8 mouse cellular contexts compared by ENCODE assay signal in the genomic region with DNA sequence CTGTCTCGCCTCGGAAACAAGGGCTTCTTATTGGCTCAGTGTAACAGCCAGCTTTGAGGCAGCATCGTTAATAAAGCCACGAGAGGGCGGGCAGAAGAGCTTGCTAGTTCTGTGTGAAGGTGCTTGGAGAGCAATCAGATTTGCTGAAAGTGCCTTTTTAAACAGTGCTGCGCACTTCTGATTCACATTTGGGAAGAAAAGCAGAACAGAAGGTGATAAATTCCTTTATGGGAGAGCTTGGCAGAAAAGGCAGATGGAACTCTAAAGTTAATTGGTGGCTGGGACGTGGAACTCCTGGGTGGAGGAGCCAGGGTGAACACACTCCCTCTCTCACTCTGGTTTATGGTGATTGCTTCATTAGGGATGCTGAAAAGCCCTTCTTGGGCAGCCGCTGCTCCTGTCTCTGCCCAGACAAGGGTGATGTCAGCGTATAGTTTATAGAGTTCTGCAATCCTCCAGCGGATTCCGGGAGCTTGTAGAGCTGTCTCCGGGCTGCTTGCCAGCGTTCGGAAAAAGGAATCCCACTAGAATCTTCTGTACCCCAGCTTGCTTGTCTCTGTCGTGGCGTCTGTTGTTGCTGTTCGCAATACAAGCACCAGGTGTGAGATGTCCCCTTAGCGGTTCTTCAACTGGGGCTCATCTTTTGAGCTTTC.
A peak's percentile ranks its signal among the peaks of the same experiment; 100 is the strongest.
DNase-seq lines count a peak whose midpoint lies in the region; ATAC-seq and TF ChIP-seq lines count a peak whose summit lies in the region.

No protein-coding gene starts in this region.

- H3K79me2 ChIP-seq in myocyte (ENCODE audit: control insufficient read depth, insufficient read depth): no peaks in the 10 kb centered on the region

- peak; percentile 7; the same call in 1 of the 2 replicates for TF ChIP-seq CTCF in left cerebral cortex, adult 2 months (IDR thresholded peaks at IDR 0.05)

- no peak overlapping the region for H3ac ChIP-seq in myocyte (ENCODE audit: control insufficient read depth, insufficient read length)

- intact Hi-C loops in heart, postnatal 25 days (cut with DNase I): loop anchor here (5.0 kb wide), 1 partner anchor 507 kb away; no protein-coding TSS in a partner anchor
- intact Hi-C loops in left cerebral cortex, adult 2 months (cut with DNase I): no loop called here

- no peaks in the 10 kb centered on the region for H3K9me3 ChIP-seq in kidney, embryonic 14.5 days (ENCODE audit: control insufficient read depth, low read length)
- H3K9me3 ChIP-seq in forebrain, embryonic 16.5 days (ENCODE audit: control insufficient read depth, low read length): no peaks in the 10 kb centered on the region

- peaks cover 4% of the 10 kb centered on the region; the same call in 1 of the 2 replicates for H3K4me1 ChIP-seq in kidney, embryonic 14.5 days (ENCODE audit: control insufficient read depth, insufficient read depth, low read length)
- H3K4me1 ChIP-seq in forebrain, embryonic 16.5 days (replicated peaks; ENCODE audit: control insufficient read depth, insufficient read depth, low read length): peaks cover 20% of the 10 kb centered on the region

- H3K27me3 ChIP-seq in kidney, embryonic 14.5 days (ENCODE audit: control insufficient read depth, insufficient read depth, low read length): peaks cover 4% of the 10 kb centered on the region; the same call in 1 of the 2 replicates
- no peaks in the 10 kb centered on the region for H3K27me3 ChIP-seq in forebrain, embryonic 16.5 days (replicated peaks; ENCODE audit: control insufficient read depth, insufficient read depth, low read length)
- H3K27me3 ChIP-seq in myocyte (ENCODE audit: control insufficient read depth, insufficient read depth, insufficient read length): no peaks in the 10 kb centered on the region

- ATAC-seq in kidney, embryonic 14.5 days (ENCODE audit: low FRiP score, low TSS enrichment): 0 out of 2 replicates have a peak, but pooled peaks have one; percentile 48
- ATAC-seq in forebrain, embryonic 16.5 days: peak; percentile 95
- no peak for ATAC-seq in megakaryocyte progenitor cell, adult 5-6 weeks (replicated peaks; ENCODE audit: poor library complexity)

- H3K36me3 ChIP-seq in kidney, embryonic 14.5 days (ENCODE audit: control insufficient read depth, insufficient read depth, low read length): no peaks in the 10 kb centered on the region
- no peaks in the 10 kb centered on the region for H3K36me3 ChIP-seq in forebrain, embryonic 16.5 days (ENCODE audit: control insufficient read depth, insufficient read depth)
- no peaks in the 10 kb centered on the region for H3K36me3 ChIP-seq in myocyte (ENCODE audit: control insufficient read depth, insufficient read depth)

- no peak for DNase-seq in kidney, adult 11 months
- peak; percentile 8 for DNase-seq in heart, postnatal 25 days (ENCODE audit: low spot score)
- peak; percentile 31 to 50 for DNase-seq in left cerebral cortex, adult 2 months (ENCODE audit: extremely low spot score in 1 of 2, low spot score in 2 of 2)
- no peak for DNase-seq in thymus, adult 18-20 months

- 13% methylated on average over 18 of the region's 18 CpGs for WGBS in kidney, embryonic 14.5 days
- WGBS in forebrain, embryonic 16.5 days: 17% methylated on average over 18 of the region's 18 CpGs

- H3K27ac ChIP-seq in kidney, embryonic 14.5 days (ENCODE audit: low read depth, low read length): no peak overlapping the region
- H3K27ac ChIP-seq in forebrain, embryonic 16.5 days (ENCODE audit: low read length): 0 out of 2 replicates have a peak overlapping the region, but pooled peaks have one; percentile 46
- no peak overlapping the region for H3K27ac ChIP-seq in left cerebral cortex, adult 2 months

- no peak for TF ChIP-seq POLR2A in myocyte (IDR thresholded peaks at IDR 0.05; ENCODE audit: insufficient read length, low read depth)

- H3K4me3 ChIP-seq in kidney, embryonic 14.5 days (ENCODE audit: low read length): 0 out of 2 replicates have a peak overlapping the region, but pooled peaks have one; percentile 9
- H3K4me3 ChIP-seq in forebrain, embryonic 16.5 days (replicated peaks; ENCODE audit: low read length): peak overlapping the region; percentile 6; the same call in 1 of the 2 replicates
- H3K4me3 ChIP-seq in left cerebral cortex, adult 2 months: peak overlapping the region; percentile 11; the same call in 1 of the 2 replicates
- H3K4me3 ChIP-seq in myocyte: no peak overlapping the region

- peak overlapping the region; percentile 37 for H3K4me2 ChIP-seq in kidney, embryonic 14.5 days (replicated peaks; ENCODE audit: low read depth, low read length)
- H3K4me2 ChIP-seq in forebrain, embryonic 16.5 days (ENCODE audit: low read length): peak overlapping the region; percentile 40
- peak overlapping the region; percentile 64 for H3K4me2 ChIP-seq in myocyte (ENCODE audit: low read depth)

- H3K9ac ChIP-seq in kidney, embryonic 14.5 days (ENCODE audit: low read depth, low read length): no peak overlapping the region
- H3K9ac ChIP-seq in forebrain, embryonic 16.5 days (replicated peaks; ENCODE audit: low read depth, low read length): 0 out of 2 replicates have a peak overlapping the region, but pooled peaks have one; percentile 37

TF ChIP-seq in myocyte, 11 proteins besides CTCF, POLR2A, EP300 and RAD21:
- TF ChIP-seq REST (IDR thresholded peaks at IDR 0.05; ENCODE audit: insufficient read depth, insufficient read length) (no peak), TCF12 (IDR thresholded peaks at IDR 0.05; ENCODE audit: insufficient read depth, poor library complexity, severe bottlenecking) (no peak), CEBPB (IDR thresholded peaks at IDR 0.05; ENCODE audit: insufficient read depth, poor library complexity, severe bottlenecking) (peak; percentile 19; the same call in 1 of the 2 replicates), MYOD1 (IDR thresholded peaks at IDR 0.05; ENCODE audit: control insufficient read depth in 1 of 3, insufficient read length in 2 of 3, low read depth in 2 of 3) (no peak), USF1 (IDR thresholded peaks at IDR 0.05; ENCODE audit: low read depth) (no peak)

Comparison
In these comparisons a context has a peak if more than half of its experiments do, and no peak if none do; other contexts are left out.
1. DNase-seq: peak in heart, postnatal 25 days (single experiment) and left cerebral cortex, adult 2 months (2 of 2); none in kidney, adult 11 months (single experiment) and thymus, adult 18-20 months (0 of 2).
2. Peak in every context shown above with its lines, with median percentiles within 50 percentile points of each other: H3K4me2 ChIP-seq.